Mouse (Mus musculus): ENCODE measurements around the gene Tmem132d. TPM values are rescaled to one million over a fixed set of nuclear protein-coding genes. Genes with fewer than 3 reads are reported as not detected.
"Not testable (repeated sequence)": the region's sequence is repeated elsewhere in the genome, so short reads cannot be mapped to it uniquely, and the experiment has no call there.

Gene Tmem132d
- total RNA-seq, 2 experiments from 2014 or later, result 17.6 to 18.2 TPM

GRCm38 (mm10) chr5:127828756-127829155 lies 604.1 kb downstream of the Tmem132d start:
- DNase-seq (ENCODE audit: extremely low spot score in 1 of 2, low spot score in 1 of 2), result no peak

- DNase-seq (ENCODE audit: extremely low spot score in 1 of 2, low spot score in 1 of 2), result no peak
These were observed 610.9 kb downstream of the Tmem132d start for GRCm38 (mm10) chr5:127821960-127822359.

- DNase-seq (ENCODE audit: extremely low spot score in 1 of 2, low spot score in 1 of 2), result no peak
These were observed 617.6 kb downstream of the Tmem132d start for GRCm38 (mm10) chr5:127815292-127815691.

- no peak for DNase-seq (ENCODE audit: extremely low spot score in 1 of 2, low spot score in 1 of 2)
These were observed 625.5 kb downstream of the Tmem132d start for GRCm38 (mm10) chr5:127807419-127807818.

- DNase-seq (ENCODE audit: extremely low spot score in 1 of 2, low spot score in 1 of 2), result no peak
These were observed 626.0 kb downstream of the Tmem132d start for GRCm38 (mm10) chr5:127806850-127807249.

GRCm38 (mm10) chr5:127800907-127801306 lies 632.0 kb downstream of the Tmem132d start:
- DNase-seq (ENCODE audit: extremely low spot score in 1 of 2, low spot score in 1 of 2), result no peak

- no peak for DNase-seq (ENCODE audit: extremely low spot score in 1 of 2, low spot score in 1 of 2)
These were observed 651.7 kb downstream of the Tmem132d start for GRCm38 (mm10) chr5:127781221-127781620.

- DNase-seq (ENCODE audit: extremely low spot score in 1 of 2, low spot score in 1 of 2), result no peak
These were observed 657.1 kb downstream of the Tmem132d start for GRCm38 (mm10) chr5:127775749-127776148.

GRCm38 (mm10) chr5:127758576-127758975 lies 674.3 kb downstream of the Tmem132d start:
- no peak for DNase-seq (ENCODE audit: extremely low spot score in 1 of 2, low spot score in 1 of 2)

- peak in 1 of 2 experiments; percentile 12 for DNase-seq (ENCODE audit: extremely low spot score in 1 of 2, low spot score in 1 of 2)
These were observed 676.0 kb downstream of the Tmem132d start for GRCm38 (mm10) chr5:127756671-127757423.

- DNase-seq (ENCODE audit: extremely low spot score in 1 of 2, low spot score in 1 of 2), result no peak
These were observed 676.9 kb downstream of the Tmem132d start for GRCm38 (mm10) chr5:127756011-127756410.

- DNase-seq (ENCODE audit: extremely low spot score in 1 of 2, low spot score in 1 of 2), result no peak
These were observed 677.3 kb downstream of the Tmem132d start for GRCm38 (mm10) chr5:127755594-127755993.

GRCm38 (mm10) chr5:127751262-127751975 lies 681.5 kb downstream of the Tmem132d start:
- DNase-seq (ENCODE audit: extremely low spot score in 1 of 2, low spot score in 1 of 2), result no peak

GRCm38 (mm10) chr5:127749540-127749939 lies 683.3 kb downstream of the Tmem132d start:
- not testable (repeated sequence) for DNase-seq (ENCODE audit: extremely low spot score in 1 of 2, low spot score in 1 of 2)

GRCm38 (mm10) chr5:127741331-127741730 lies 691.5 kb downstream of the Tmem132d start:
- DNase-seq (ENCODE audit: extremely low spot score in 1 of 2, low spot score in 1 of 2), result peak; percentile 26 to 55

Other genes with a start within 250 kb of the Tmem132d start
- under 1 TPM; 0.71 to 0.87 TPM for gene Fzd10, start 167.8 kb upstream of the Tmem132d start, total RNA-seq (2021)

All from layer of hippocampus, postnatal 25 days (tissue).